Mouse (Mus musculus) granulocyte monocyte progenitor cell, adult 5-6 weeks (primary cell): Measurements from ENCODE around the gene Mri1. TPM values are rescaled to one million over a fixed set of nuclear protein-coding genes. Genes with fewer than 3 reads are reported as not detected.

Experiments used
- ATAC-seq: replicated peaks from 2 replicates; pipeline ENCODE4 v1.8.0; 2016; ENCODE audit warnings: mild to moderate bottlenecking, moderate TSS enrichment, inconsistent platforms; ENCODE audit not compliant: poor library complexity, severe bottlenecking
- total RNA-seq, 2 experiments: library from RNA; stranded (forward) in 1 of 2; stranded (reverse) in 1 of 2; fragments of 200-712, 200-1000 nt in 1 of 2; fragments of >200 nt in 1 of 2; fragmentation: Nextera tagmentation in 1 of 2; gene quantifications; 2 replicates each; pipeline ENCODE4 v1.2.3; 2014 to 2017

Mri1 gene
- total RNA-seq, 2 experiments from 2014 or later, result 18.6 to 26.3 TPM

- no peak for ATAC-seq
Observed at GRCm38 (mm10) chr8:84205073-84205472, 52.1 kb downstream of the Mri1 start.

GRCm38 (mm10) chr8:84203975-84204772 is 53.0 kb downstream of the Mri1 start:
- ATAC-seq, result peak; percentile 30

- ATAC-seq, result peak; percentile 26
Observed at GRCm38 (mm10) chr8:84202938-84203917, 53.9 kb downstream of the Mri1 start.

GRCm38 (mm10) chr8:84202466-84202865 is 54.7 kb downstream of the Mri1 start:
- no peak for ATAC-seq

GRCm38 (mm10) chr8:84201545-84202245 is 55.4 kb downstream of the Mri1 start:
- peak; percentile 1 for ATAC-seq

GRCm38 (mm10) chr8:84200652-84201544 is 56.2 kb downstream of the Mri1 start:
- ATAC-seq, result no peak

GRCm38 (mm10) chr8:84200126-84200555 is 57.0 kb downstream of the Mri1 start:
- ATAC-seq, result no peak

Other genes starting within 250 kb of the Mri1 start
- not detected in 2 replicates for gene 2210011C24Rik, start 245.2 kb downstream of the Mri1 start, total RNA-seq (2014; fragmentation: Nextera tagmentation)
- not detected in 2 replicates for gene 2210011C24Rik, start 245.2 kb downstream of the Mri1 start, total RNA-seq (2017)
- gene Palm3, start 235.9 kb downstream of the Mri1 start, total RNA-seq (2014; fragmentation: Nextera tagmentation), result not detected in 2 replicates
- not detected in 2 replicates for gene Palm3, start 235.9 kb downstream of the Mri1 start, total RNA-seq (2017)
- gene Il27ra, start 214.7 kb downstream of the Mri1 start, total RNA-seq (2014; fragmentation: Nextera tagmentation), result 0.88 and 0.90 TPM in 2 replicates
- 1.4 and 1.9 TPM in 2 replicates for gene Il27ra, start 214.7 kb downstream of the Mri1 start, total RNA-seq (2017)
- gene Rln3, start 212.3 kb downstream of the Mri1 start, total RNA-seq (2014; fragmentation: Nextera tagmentation), result not detected in 2 replicates
- not detected in 2 replicates for gene Rln3, start 212.3 kb downstream of the Mri1 start, total RNA-seq (2017)
- gene Gm10643, start 192.2 kb downstream of the Mri1 start, total RNA-seq (2014; fragmentation: Nextera tagmentation), result 0.90 and 1.5 TPM in 2 replicates
- 0.34 and 1.8 TPM in 2 replicates for gene Gm10643, start 192.2 kb downstream of the Mri1 start, total RNA-seq (2017)
- gene Rfx1, start 190.5 kb downstream of the Mri1 start, total RNA-seq (2014; fragmentation: Nextera tagmentation), result 6.9 and 13.6 TPM in 2 replicates
- 3.1 and 4.3 TPM in 2 replicates for gene Rfx1, start 190.5 kb downstream of the Mri1 start, total RNA-seq (2017)
- 19.9 and 23.9 TPM in 2 replicates for gene Dcaf15, start 152.6 kb downstream of the Mri1 start, total RNA-seq (2014; fragmentation: Nextera tagmentation)
- 15.2 and 16.9 TPM in 2 replicates for gene Dcaf15, start 152.6 kb downstream of the Mri1 start, total RNA-seq (2017)
- 0.41 TPM in 1 of 2 replicates, not detected in the other for gene Podnl1, start 131.3 kb downstream of the Mri1 start, total RNA-seq (2014; fragmentation: Nextera tagmentation)
- gene Podnl1, start 131.3 kb downstream of the Mri1 start, total RNA-seq (2017), result 0.26 TPM in 1 of 2 replicates, not detected in the other
- gene Cc2d1a, start 109.4 kb downstream of the Mri1 start, total RNA-seq (2014; fragmentation: Nextera tagmentation), result 11.8 and 13.5 TPM in 2 replicates
- gene Cc2d1a, start 109.4 kb downstream of the Mri1 start, total RNA-seq (2017), result 4.2 and 9.0 TPM in 2 replicates
- 1.2 TPM in 1 of 2 replicates, not detected in the other for gene 4930432K21Rik, start 109.3 kb downstream of the Mri1 start, total RNA-seq (2014; fragmentation: Nextera tagmentation)
- 1.2 and 1.8 TPM in 2 replicates for gene 4930432K21Rik, start 109.3 kb downstream of the Mri1 start, total RNA-seq (2017)
- gene Nanos3, start 72.1 kb downstream of the Mri1 start, total RNA-seq (2014; fragmentation: Nextera tagmentation), result 3.5 and 9.6 TPM in 2 replicates
- gene Nanos3, start 72.1 kb downstream of the Mri1 start, total RNA-seq (2017), result not detected in 2 replicates
- gene Zswim4, start 20.3 kb downstream of the Mri1 start, total RNA-seq (2014; fragmentation: Nextera tagmentation), result 4.6 and 8.1 TPM in 2 replicates
- gene Zswim4, start 20.3 kb downstream of the Mri1 start, total RNA-seq (2017), result 4.5 and 4.8 TPM in 2 replicates
- gene D8Ertd738e, start 7.6 kb downstream of the Mri1 start, total RNA-seq (2014; fragmentation: Nextera tagmentation), result 145 and 151 TPM in 2 replicates
- 66.2 and 88.3 TPM in 2 replicates for gene D8Ertd738e, start 7.6 kb downstream of the Mri1 start, total RNA-seq (2017)
- gene Ccdc130, start 13.1 kb upstream of the Mri1 start, total RNA-seq (2014; fragmentation: Nextera tagmentation), result 9.8 and 20.0 TPM in 2 replicates
- gene Ccdc130, start 13.1 kb upstream of the Mri1 start, total RNA-seq (2017), result 10.6 and 10.8 TPM in 2 replicates
- gene Cacna1a, start 131.1 kb upstream of the Mri1 start, total RNA-seq (2014; fragmentation: Nextera tagmentation), result 1.5 and 6.3 TPM in 2 replicates
- 0.57 and 7.0 TPM in 2 replicates for gene Cacna1a, start 131.1 kb upstream of the Mri1 start, total RNA-seq (2017)